Mouse (Mus musculus): Measurements from ENCODE around the gene Itm2a.

The Itm2a gene

DNA sequence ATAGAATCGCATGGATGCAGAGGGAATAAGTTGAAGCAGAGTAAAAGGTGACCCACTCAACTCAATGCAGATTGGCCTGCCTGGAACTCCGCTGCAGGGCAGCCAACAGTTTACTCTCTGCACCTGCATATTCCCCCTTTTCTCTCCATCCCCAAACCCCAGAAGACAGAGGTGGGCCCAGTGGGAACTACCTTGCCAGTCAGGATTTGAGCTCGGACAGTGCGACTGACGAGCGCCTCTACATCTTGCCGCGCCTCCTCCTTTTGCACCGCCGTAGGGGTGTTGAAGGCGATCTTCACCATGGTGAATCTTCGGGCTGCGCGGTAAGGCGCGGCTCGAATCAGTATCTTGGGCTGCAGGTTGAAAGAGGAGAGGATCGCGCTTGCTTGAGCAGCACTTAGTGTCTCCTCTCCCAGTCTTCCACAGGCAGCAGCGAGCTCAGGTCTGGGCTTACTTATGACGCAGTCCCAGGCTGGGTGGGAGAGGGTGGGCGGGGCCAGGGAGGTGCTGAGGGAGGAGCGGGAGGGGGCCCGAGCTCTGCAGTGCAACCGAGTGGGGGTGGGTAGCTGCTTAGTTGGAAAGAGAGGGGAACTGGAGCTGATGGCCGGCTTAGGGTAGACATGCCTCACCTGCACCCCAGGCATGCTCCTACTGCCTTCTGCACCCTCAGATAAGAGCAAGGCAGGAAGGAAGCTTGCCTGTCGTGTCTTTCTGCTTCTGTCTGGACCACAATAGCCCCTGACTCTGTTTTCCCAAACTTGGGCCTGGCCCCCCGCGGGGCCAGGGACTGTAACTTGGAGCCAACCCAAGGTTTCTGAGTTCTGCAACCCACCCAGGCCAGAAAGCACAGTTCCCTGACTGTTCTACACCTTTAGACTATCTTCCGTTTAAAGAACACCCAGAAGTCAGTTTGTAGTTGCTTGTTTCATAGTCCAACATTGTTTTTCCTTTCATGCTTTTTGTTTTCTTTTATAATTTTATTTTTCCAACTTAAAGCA is at the start of gene Itm2a:
Gene Itm2a (minus strand): TSS at position 462 of the 998 bp plus-strand sequence.
- DNase-seq, result peak; percentile 8

DNA sequence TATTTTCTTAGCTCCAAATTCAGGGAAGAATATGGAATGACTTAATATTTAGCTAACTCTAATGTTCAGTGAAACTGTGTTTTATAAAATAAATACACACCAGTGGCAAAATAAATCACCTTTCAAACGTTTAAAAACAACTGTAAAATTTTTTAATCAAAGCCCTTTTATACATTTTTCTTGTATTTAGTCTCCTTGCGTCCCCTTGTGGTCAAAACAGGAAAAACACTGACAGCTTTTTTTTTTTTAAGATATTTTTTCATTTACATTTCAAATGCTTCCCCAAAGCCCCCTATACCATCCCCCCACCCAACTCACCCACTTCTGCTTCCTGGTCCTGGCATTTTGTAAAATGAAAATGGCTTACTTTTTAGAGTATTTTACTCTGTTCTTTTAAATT is 32.7 kb upstream of the Itm2a start:
- DNase-seq, result no peak

DNA sequence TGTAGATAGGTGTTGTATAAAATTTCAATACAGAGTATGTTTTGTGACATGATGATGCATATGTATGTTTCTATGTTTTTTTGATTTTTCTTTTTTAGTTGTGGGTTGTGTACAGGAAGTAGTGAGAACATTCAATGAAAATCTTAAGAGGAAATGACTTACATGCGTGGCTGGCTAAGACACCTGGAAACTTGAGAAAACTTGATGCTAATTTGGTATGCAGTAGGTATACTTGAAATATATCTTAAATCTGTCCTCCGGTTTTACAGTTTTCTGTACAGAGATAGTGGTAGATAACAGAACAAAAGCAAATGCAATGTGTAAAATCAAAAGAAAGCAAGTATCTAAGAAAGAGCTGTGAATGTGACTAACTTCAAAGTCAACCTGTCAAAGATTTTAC is 18.1 kb upstream of the Itm2a start:
- no peak for DNase-seq

DNA sequence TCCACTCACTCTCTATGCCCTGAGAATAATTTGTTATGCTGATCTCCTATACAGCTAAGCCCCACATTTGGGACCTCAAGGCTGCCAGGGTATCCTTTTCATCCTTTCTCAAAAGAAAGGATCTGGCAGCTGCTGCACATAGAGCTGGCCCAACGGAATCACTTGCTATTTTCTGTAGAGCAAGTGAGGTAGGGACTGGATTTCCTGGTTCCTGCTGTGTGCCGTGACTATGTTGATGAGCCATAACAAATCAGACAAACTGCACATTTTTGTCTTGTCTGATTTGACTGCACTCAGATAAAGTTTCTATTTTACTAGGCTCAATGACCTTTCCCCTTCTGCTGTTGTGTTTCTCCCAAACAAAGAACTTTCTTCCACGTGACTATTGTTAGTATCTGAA is 14.2 kb upstream of the Itm2a start:
- no peak for DNase-seq

DNA sequence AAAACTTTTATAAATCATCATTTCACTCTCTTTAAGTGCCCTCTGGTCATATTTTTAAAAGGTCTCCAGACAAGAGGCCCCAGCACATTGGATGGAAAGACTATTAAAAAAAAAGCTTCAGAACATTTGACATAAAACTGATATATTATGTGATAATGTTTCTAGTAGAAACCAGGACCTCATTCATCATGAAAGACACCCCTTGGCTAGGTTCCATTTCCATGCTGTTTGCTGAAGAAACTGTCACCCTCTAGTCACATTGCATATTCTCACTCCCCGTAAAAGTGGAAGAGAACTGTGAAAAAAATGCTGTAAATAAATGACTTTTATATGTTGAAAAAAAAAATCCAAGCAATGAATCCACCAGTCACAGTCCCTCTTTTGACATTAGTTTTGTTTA is 12.8 kb upstream of the Itm2a start:
- no peak for DNase-seq

DNA sequence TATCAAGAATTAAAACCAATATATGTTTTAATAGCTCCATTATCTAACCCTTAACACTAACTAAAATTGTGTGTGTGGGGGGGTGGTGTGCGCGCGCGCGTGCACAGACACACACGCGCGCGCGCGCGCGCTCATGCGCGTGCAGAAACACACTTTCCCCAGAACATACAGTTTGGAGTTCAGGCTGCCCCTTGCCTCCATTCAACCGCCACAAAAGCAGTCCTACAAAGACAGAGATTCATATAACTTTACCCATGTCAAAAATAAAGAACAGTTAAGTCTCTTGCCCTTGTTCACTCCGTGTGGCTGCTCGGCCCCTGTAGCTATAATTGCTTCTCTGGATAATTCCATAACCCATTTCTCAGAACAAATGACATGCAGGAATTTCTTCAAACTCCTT is 695 bp downstream of the Itm2a start:
- no peak for DNase-seq

DNA sequence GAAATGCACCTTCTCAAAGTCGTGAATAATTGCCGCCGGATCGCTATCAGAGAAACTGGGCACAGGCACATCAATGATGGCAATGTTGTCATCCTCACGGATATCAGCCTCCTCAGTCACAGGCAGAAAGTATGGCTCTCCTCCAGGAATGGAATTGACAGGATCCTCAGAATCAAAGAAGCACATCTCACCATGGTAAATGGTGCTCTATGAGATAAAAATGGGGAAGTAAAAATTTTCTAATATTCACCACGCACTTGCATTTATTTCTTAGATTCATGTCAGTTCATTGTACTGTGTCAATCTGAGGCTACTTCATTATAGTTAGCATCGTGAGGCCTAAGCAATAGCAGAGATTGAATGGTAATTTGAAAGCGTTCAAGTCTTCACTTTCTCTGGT is 4.1 kb downstream of the Itm2a start:
- no peak for DNase-seq

DNA sequence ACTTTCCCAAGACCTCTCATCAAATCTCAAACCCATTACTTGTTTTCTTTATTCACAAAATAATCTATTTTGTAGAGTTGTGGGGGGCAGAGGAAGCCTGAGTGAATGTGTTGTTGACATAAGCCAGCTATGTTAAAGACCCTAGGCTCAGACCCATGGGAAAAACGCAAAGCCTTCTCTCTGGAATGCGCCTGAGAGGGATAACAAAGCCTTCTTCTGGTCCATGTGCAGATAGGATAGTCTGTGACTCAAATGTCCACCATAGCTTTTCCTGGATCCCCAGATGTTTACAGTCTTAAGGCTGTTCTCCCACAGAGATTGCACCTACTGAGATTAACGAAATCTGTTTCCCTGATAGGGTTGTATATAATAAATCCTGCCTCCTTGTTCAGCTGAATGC is 9.9 kb downstream of the Itm2a start:
- no peak for DNase-seq

DNA sequence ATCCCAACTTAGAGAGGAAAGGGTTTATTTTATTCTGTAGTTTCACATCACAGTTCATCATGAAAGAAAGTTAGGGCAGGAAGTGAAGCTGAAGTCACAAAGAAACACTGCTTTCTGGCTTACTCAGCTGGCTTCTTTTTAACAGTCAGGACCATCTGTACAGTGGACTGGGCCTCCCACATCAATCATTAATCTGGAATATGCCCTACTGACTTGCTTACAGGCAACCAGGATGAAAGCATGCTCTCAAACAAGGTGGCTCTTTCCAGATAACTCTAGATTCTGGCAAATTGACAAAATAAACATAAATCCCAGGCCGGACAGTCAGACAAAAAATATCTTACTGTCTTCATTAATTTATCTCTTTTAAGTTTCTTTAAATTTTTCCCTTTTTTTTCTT is 27.8 kb downstream of the Itm2a start:
- DNase-seq, result no peak

Measured in right cerebral cortex, postnatal 25 days (tissue).